Comparison of ENCODE assay signal across 35 mouse cellular contexts in the genomic region with DNA sequence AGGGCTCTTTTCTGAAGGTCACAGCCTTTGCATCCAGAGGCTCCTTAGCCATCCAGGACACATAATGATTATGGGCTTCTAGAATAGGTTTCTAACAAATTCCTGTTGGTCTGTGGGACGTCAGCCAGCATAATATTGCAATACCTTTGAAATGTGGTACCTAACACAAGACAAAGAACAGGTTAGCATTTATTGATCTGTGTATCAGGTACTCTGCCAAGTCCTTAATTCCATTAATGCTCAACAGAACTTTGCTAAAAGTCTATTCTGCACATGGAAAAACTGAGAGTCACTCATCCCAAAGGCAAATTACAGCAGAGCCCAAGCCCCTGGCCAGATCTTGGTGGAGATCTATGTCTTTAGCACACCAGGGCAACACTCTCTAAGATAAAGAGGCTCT.
"Had no signal": no experiment of that assay in that cellular context is flagged by ENCODE, and none has a peak within 500 bp of the region (broad histone marks: within the 10 kb centered on the region; RNA-seq: fewer than 3 reads in every experiment).

No protein-coding gene starts in this region.

- H3K27me3 ChIP-seq: heart, embryonic 12.5 days; heart, embryonic 13.5 days; heart, embryonic 15.5 days; hindbrain, embryonic 12.5 days; hindbrain, embryonic 13.5 days; hindbrain, embryonic 15.5 days; intestine, embryonic 15.5 days; kidney, embryonic 15.5 days had no signal

- H3K36me3 ChIP-seq: heart, embryonic 10.5 days; heart, embryonic 12.5 days; heart, embryonic 13.5 days; heart, embryonic 15.5 days; hindbrain, embryonic 10.5 days; hindbrain, embryonic 12.5 days; hindbrain, embryonic 13.5 days; hindbrain, embryonic 15.5 days; intestine, embryonic 15.5 days; kidney, embryonic 15.5 days had no signal

- H3K9me3 ChIP-seq: heart, embryonic 10.5 days; heart, embryonic 12.5 days; heart, embryonic 13.5 days; heart, embryonic 15.5 days; hindbrain, embryonic 10.5 days; hindbrain, embryonic 12.5 days; hindbrain, embryonic 13.5 days; hindbrain, embryonic 15.5 days; intestine, embryonic 15.5 days; kidney, embryonic 15.5 days had no signal

- H3K4me1 ChIP-seq: heart, embryonic 10.5 days; heart, embryonic 12.5 days; heart, embryonic 13.5 days; heart, embryonic 15.5 days; hindbrain, embryonic 10.5 days; hindbrain, embryonic 12.5 days; hindbrain, embryonic 15.5 days; intestine, embryonic 15.5 days; kidney, embryonic 15.5 days had no signal

- H3K27ac ChIP-seq: heart, embryonic 10.5 days; heart, embryonic 13.5 days; heart, embryonic 15.5 days; hindbrain, embryonic 10.5 days; hindbrain, embryonic 12.5 days; hindbrain, embryonic 13.5 days; hindbrain, embryonic 14.5 days; hindbrain, embryonic 15.5 days; hindbrain, postnatal 0 days; intestine, embryonic 15.5 days; kidney, embryonic 15.5 days; kidney, postnatal 0 days; layer of hippocampus, adult 2 months had no signal

- H3K4me3 ChIP-seq: heart, embryonic 10.5 days; heart, embryonic 12.5 days; heart, embryonic 13.5 days; heart, embryonic 15.5 days; hindbrain, embryonic 10.5 days; hindbrain, embryonic 12.5 days; hindbrain, embryonic 13.5 days; hindbrain, embryonic 15.5 days; intestine, embryonic 15.5 days; kidney, embryonic 15.5 days; layer of hippocampus, adult 2 months had no signal

- DNase-seq: heart, postnatal 10 days; heart, postnatal 14 days; heart, postnatal 36 days; heart, postnatal 4 days; kidney, adult 11 months; kidney, adult 18-20 months; kidney, adult 2 months; kidney, adult 8-10 months; kidney, adult 9 months; kidney, postnatal 10 days; kidney, postnatal 14 days; kidney, postnatal 25 days; kidney, postnatal 36 days; kidney, postnatal 4 days; layer of hippocampus, adult 9-11 months; layer of hippocampus, postnatal 36 days had no signal

- ATAC-seq: hindbrain, embryonic 16.5 days; hindbrain, postnatal 0 days; inflammation-experienced regulatory T-cells, adult 6 months; intestine, embryonic 15.5 days; intestine, embryonic 16.5 days; intestine, postnatal 0 days had no signal

- H3K9ac ChIP-seq: heart, embryonic 12.5 days; heart, embryonic 13.5 days; heart, embryonic 15.5 days; hindbrain, embryonic 12.5 days; hindbrain, embryonic 13.5 days; hindbrain, embryonic 14.5 days; hindbrain, embryonic 15.5 days; intestine, embryonic 15.5 days; kidney, embryonic 15.5 days had no signal

- H3K4me2 ChIP-seq: heart, embryonic 11.5 days; heart, embryonic 12.5 days; heart, embryonic 13.5 days; heart, embryonic 15.5 days; hindbrain, embryonic 12.5 days; hindbrain, embryonic 13.5 days; hindbrain, embryonic 14.5 days; hindbrain, embryonic 15.5 days; intestine, embryonic 15.5 days; kidney, embryonic 15.5 days had no signal
